Mouse (Mus musculus): Measurements from ENCODE around the gene Agk.

DNA sequence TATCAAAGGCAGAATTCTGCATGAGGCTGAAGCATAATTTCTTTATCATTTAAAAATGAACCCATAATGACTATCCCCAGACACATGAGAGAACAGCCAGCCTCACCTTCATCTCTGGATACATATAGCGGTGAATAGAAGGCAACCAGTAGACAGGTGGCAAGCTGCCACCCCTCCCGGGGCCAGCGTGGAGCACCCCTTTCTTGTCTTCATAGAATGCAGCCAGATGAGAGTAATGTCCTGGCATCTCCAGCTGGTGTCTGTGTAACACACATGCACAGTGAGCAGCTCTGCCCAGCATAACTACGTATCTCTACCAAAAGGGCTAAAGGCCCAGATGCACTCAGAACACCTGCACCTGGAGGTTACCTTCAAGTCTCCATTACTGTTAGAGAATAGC lies 93.4 kb downstream of the Agk start:
- TF ChIP-seq CTCF (IDR thresholded peaks at IDR 0.05; ENCODE audit: low read depth) = no peak
- TF ChIP-seq EP300 (IDR thresholded peaks at IDR 0.05; ENCODE audit: low read depth) = no peak
